Mouse (Mus musculus) CH12F3 (cell line): ENCODE measurements around the gene Btnl4.
"Not testable (repeated sequence)": the region's sequence is repeated elsewhere in the genome, so short reads cannot be mapped to it uniquely, and the experiment has no call there.

Experiments
- in situ Hi-C: fragments of 300-500 bp; cut with MboI; formaldehyde crosslinking; loops from 2 replicates; pipeline ENCODE4 v1.14.3; 2020; ENCODE audit warnings: low sequenced_read_pairs

Gene Btnl4

GRCm38 (mm10) chr17:34477238-34478013, at the start of gene Btnl4:
Gene Btnl4 (minus strand): TSS chr17:34477318.
- in situ Hi-C loops = not testable (repeated sequence)

- in situ Hi-C loops = no loop called here
These were observed 41.9 kb upstream of the Btnl4 start for GRCm38 (mm10) chr17:34519001-34519400.

- in situ Hi-C loops = not testable (repeated sequence)
These were observed 41.5 kb upstream of the Btnl4 start for GRCm38 (mm10) chr17:34518571-34518970.

GRCm38 (mm10) chr17:34517795-34518194, 40.7 kb upstream of the Btnl4 start:
- in situ Hi-C loops = no loop called here

- in situ Hi-C loops = no loop called here
These were observed 40.1 kb upstream of the Btnl4 start, which contains the start of gene Btnl6 for GRCm38 (mm10) chr17:34517252-34517651. Gene Btnl6 (minus strand): TSS chr17:34517352.

GRCm38 (mm10) chr17:34516514-34516913, 39.4 kb upstream of the Btnl4 start:
- in situ Hi-C loops = no loop called here

GRCm38 (mm10) chr17:34511723-34512122, 34.6 kb upstream of the Btnl4 start:
- in situ Hi-C loops = loop anchor here (5.0 kb wide), 1 partner anchor 39 kb away; no protein-coding TSS in a partner anchor

- in situ Hi-C loops = no loop called here
These were observed 30.5 kb upstream of the Btnl4 start for GRCm38 (mm10) chr17:34507591-34507990.

- in situ Hi-C loops = not testable (repeated sequence)
These were observed 20.6 kb upstream of the Btnl4 start for GRCm38 (mm10) chr17:34497726-34498125.

- in situ Hi-C loops = not testable (repeated sequence)
These were observed 20.2 kb upstream of the Btnl4 start for GRCm38 (mm10) chr17:34497319-34497718.

- in situ Hi-C loops = no loop called here
These were observed 19.4 kb upstream of the Btnl4 start for GRCm38 (mm10) chr17:34496539-34496938.

- in situ Hi-C loops = not testable (repeated sequence)
These were observed 18.0 kb upstream of the Btnl4 start for GRCm38 (mm10) chr17:34495156-34495555.

GRCm38 (mm10) chr17:34492796-34493195, 15.7 kb upstream of the Btnl4 start:
- in situ Hi-C loops = loop anchor here (5.0 kb wide), 1 partner anchor 45 kb away; no protein-coding TSS in a partner anchor

- in situ Hi-C loops = no loop called here
These were observed 691 bp downstream of the Btnl4 start for GRCm38 (mm10) chr17:34476427-34476826.

- in situ Hi-C loops = no loop called here
These were observed 2.1 kb downstream of the Btnl4 start for GRCm38 (mm10) chr17:34475060-34475459.

- in situ Hi-C loops = loop anchor here (5.0 kb wide), 1 partner anchor 42 kb away; no protein-coding TSS in a partner anchor
These were observed 6.6 kb downstream of the Btnl4 start for GRCm38 (mm10) chr17:34470491-34470890.

GRCm38 (mm10) chr17:34465906-34466305, 11.2 kb downstream of the Btnl4 start:
- in situ Hi-C loops = not testable (repeated sequence)

- in situ Hi-C loops = no loop called here
These were observed 17.9 kb downstream of the Btnl4 start for GRCm38 (mm10) chr17:34459255-34459654.

- in situ Hi-C loops = no loop called here
These were observed 19.4 kb downstream of the Btnl4 start for GRCm38 (mm10) chr17:34457668-34458067.

GRCm38 (mm10) chr17:34448473-34449041, 28.6 kb downstream of the Btnl4 start:
- in situ Hi-C loops = no loop called here

- in situ Hi-C loops = no loop called here
These were observed 35.1 kb downstream of the Btnl4 start for GRCm38 (mm10) chr17:34441990-34442389.

GRCm38 (mm10) chr17:34439795-34440194, 37.3 kb downstream of the Btnl4 start:
- in situ Hi-C loops = loop anchor here (10.0 kb wide), 1 partner anchor 185 kb away; the partner anchor contains the start of genes Ppt2 and Prrt1
